Mouse (Mus musculus) lung, adult 2 months (tissue): ENCODE data around the gene Nrxn3.

Experiments
- CTCF ChIP-seq: fragments of 200-500 bp; IDR thresholded peaks from 2 replicates; pipeline ENCODE4 v1.5.1; 2011; ENCODE audit warnings: mild to moderate bottlenecking, low read length, control low read depth; ENCODE audit not compliant: insufficient read depth
- POLR2A ChIP-seq: fragments of 200-500 bp; IDR thresholded peaks from 2 replicates; pipeline ENCODE4 v1.6.1; 2011; ENCODE audit warnings: low read depth, mild to moderate bottlenecking, control low read depth, low read length, borderline replicate concordance; ENCODE audit errors: extremely low read depth

- TF ChIP-seq CTCF: no peak
- no peak for TF ChIP-seq POLR2A
Observed at GRCm38 (mm10) chr12:89707913-89708312, 985.2 kb downstream of the Nrxn3 start.
